Mouse (Mus musculus) kidney, adult 2 months (tissue): Measurements from ENCODE around the gene Iqcf3.

ENCODE experiments used
- CTCF ChIP-seq: fragments of 200-500 bp; conservative IDR thresholded peaks from 2 replicates; pipeline ENCODE4 v1.5.1; 2011; ENCODE audit warnings: low read depth, mild to moderate bottlenecking, control low read depth, low read length, moderate library complexity, mixed read lengths; ENCODE audit not compliant: insufficient read depth, insufficient read length
- POLR2A ChIP-seq: fragments of 200-500 bp; IDR thresholded peaks from one replicate; pipeline ENCODE4 v1.6.1; 2011; ENCODE audit warnings: low read depth, low read length, control low read depth

GRCm38 (mm10) chr9:106473081-106473752 lies 88.2 kb downstream of the Iqcf3 start:
- TF ChIP-seq CTCF (no peak), POLR2A (no peak)
